Mouse (Mus musculus) C3H10T1/2 (cell line): ENCODE results near the gene Tapbp. TPM values are rescaled to one million over a fixed set of nuclear protein-coding genes. Genes with fewer than 3 reads are reported as not detected.

ENCODE experiments used
- polyA plus RNA-seq, 2 experiments: library from polyadenylated mRNA; unstranded; fragments of >200 nt; fragmentation: generic; extraction: Trizol; gene quantifications; one replicate each; pipeline ENCODE4 v1.2.1; 2012; ENCODE audit warnings: missing spikeins in 2 of 2

The Tapbp gene
- polyA plus RNA-seq, result 100 to 1,000 TPM in 1 of 2 experiments, 10 to 100 TPM in 1; 39.2 to 255 TPM

GRCm38 (mm10) chr17:33915671-33916250, at the start of gene Tapbp, which contains the start of gene Zbtb22:
TSS of gene Tapbp (plus strand) at chr17:33915899.
TSS of gene Zbtb22 (plus strand) at chr17:33915904.

GRCm38 (mm10) chr17:33873537-33873936, 42.2 kb upstream of the Tapbp start, which contains the start of gene Gm7029:
TSS of gene Gm7029 (plus strand) at chr17:33873837.

GRCm38 (mm10) chr17:33890533-33891059, 25.1 kb upstream of the Tapbp start, which contains the start of gene Kifc1:
TSS of gene Kifc1 (minus strand) at chr17:33890661.

GRCm38 (mm10) chr17:33904835-33905234, 10.9 kb upstream of the Tapbp start, which contains the start of gene Platr17:
TSS of gene Platr17 (plus strand) at chr17:33905135.

GRCm38 (mm10) chr17:33909077-33909868, 6.4 kb upstream of the Tapbp start, which contains the start of gene Daxx:
TSS of gene Daxx (plus strand) at chr17:33909414.

GRCm38 (mm10) chr17:33929371-33930279, 13.9 kb downstream of the Tapbp start, which contains the start of gene Rgl2:
TSS of gene Rgl2 (plus strand) at chr17:33929543.

GRCm38 (mm10) chr17:33940206-33940805, 24.6 kb downstream of the Tapbp start, which contains the start of the genes Pfdn6 and Wdr46:
TSS of gene Pfdn6 (minus strand) at chr17:33940343.
TSS of gene Wdr46 (plus strand) at chr17:33940660.

GRCm38 (mm10) chr17:33951021-33951946, 35.6 kb downstream of the Tapbp start, which contains the start of gene B3galt4:
TSS of gene B3galt4 (minus strand) at chr17:33951488.

GRCm38 (mm10) chr17:33955555-33956214, 40.0 kb downstream of the Tapbp start, which contains the start of the genes Vps52 and Rps18:
TSS of gene Vps52 (plus strand) at chr17:33955812.
TSS of gene Rps18 (minus strand) at chr17:33956001.

Other genes starting within 250 kb of the Tapbp start
- gene Hnrnpm, start 229.0 kb upstream of the Tapbp start, polyA plus RNA-seq, result 100 to 1,000 TPM in 1 of 2 experiments, 10 to 100 TPM in 1; 27.5 to 115 TPM
- 10 to 100 TPM; 40.8 to 81.8 TPM for gene March2, start 197.2 kb upstream of the Tapbp start, polyA plus RNA-seq
- gene Rab11b, start 155.4 kb upstream of the Tapbp start, polyA plus RNA-seq, result 100 to 1,000 TPM in 1 of 2 experiments, 10 to 100 TPM in 1; 96.4 to 219 TPM
- gene Angptl4, start 134.1 kb upstream of the Tapbp start, polyA plus RNA-seq, result 100 to 1,000 TPM in 1 of 2 experiments, 10 to 100 TPM in 1; 32.8 to 266 TPM
- 1 to 10 TPM; 1.0 to 4.9 TPM for gene Kank3, start 105.4 kb upstream of the Tapbp start, polyA plus RNA-seq
- over 10,000 TPM; 10,760 to 16,218 TPM for gene Rps28, start 91.3 kb upstream of the Tapbp start, polyA plus RNA-seq
- 100 to 1,000 TPM; 479 to 931 TPM for gene Ndufa7, start 91.3 kb upstream of the Tapbp start, polyA plus RNA-seq
- gene Cd320, start 72.8 kb upstream of the Tapbp start, polyA plus RNA-seq, result 100 to 1,000 TPM in 1 of 2 experiments, 10 to 100 TPM in 1; 81.6 to 103 TPM
- gene Gm7029, start 42.1 kb upstream of the Tapbp start, polyA plus RNA-seq, result not detected
- 10 to 100 TPM; 39.2 to 77.3 TPM for gene Kifc1, start 25.2 kb upstream of the Tapbp start, polyA plus RNA-seq
- under 1 TPM in 1 of 2 experiments, not detected in 1; 0.06 TPM for gene Platr17, start 10.8 kb upstream of the Tapbp start, polyA plus RNA-seq
- gene Daxx, start 6.5 kb upstream of the Tapbp start, polyA plus RNA-seq, result 10 to 100 TPM; 13.4 to 31.0 TPM
- gene Zbtb22, start within 50 bp of the Tapbp start, polyA plus RNA-seq, result 10 to 100 TPM; 20.9 to 42.1 TPM
- 10 to 100 TPM; 19.9 to 40.0 TPM for gene Rgl2, start 13.6 kb downstream of the Tapbp start, polyA plus RNA-seq
- 100 to 1,000 TPM; 122 to 253 TPM for gene Pfdn6, start 24.4 kb downstream of the Tapbp start, polyA plus RNA-seq
- gene Wdr46, start 24.8 kb downstream of the Tapbp start, polyA plus RNA-seq, result 10 to 100 TPM; 25.4 to 28.0 TPM
- 1 to 10 TPM in 1 of 2 experiments, under 1 TPM in 1; 0.66 to 1.2 TPM for gene B3galt4, start 35.6 kb downstream of the Tapbp start, polyA plus RNA-seq
- gene Vps52, start 39.9 kb downstream of the Tapbp start, polyA plus RNA-seq, result 10 to 100 TPM; 20.0 to 36.5 TPM
- 100 to 1,000 TPM; 437 to 511 TPM for gene Rps18, start 40.1 kb downstream of the Tapbp start, polyA plus RNA-seq
- 10 to 100 TPM in 1 of 2 experiments, 1 to 10 TPM in 1; 4.9 to 16.7 TPM for gene H2-K1, start 84.4 kb downstream of the Tapbp start, polyA plus RNA-seq
- gene Ring1, start 108.8 kb downstream of the Tapbp start, polyA plus RNA-seq, result 10 to 100 TPM; 21.3 to 55.6 TPM
- gene H2-Ke6, start 112.2 kb downstream of the Tapbp start, polyA plus RNA-seq, result 10 to 100 TPM; 28.3 to 67.1 TPM
- 100 to 1,000 TPM; 129 to 161 TPM for gene Slc39a7, start 115.8 kb downstream of the Tapbp start, polyA plus RNA-seq
- gene Rxrb, start 115.9 kb downstream of the Tapbp start, polyA plus RNA-seq, result 10 to 100 TPM; 41.4 to 60.6 TPM
- gene Col11a2, start 123.5 kb downstream of the Tapbp start, polyA plus RNA-seq, result 1 to 10 TPM in 1 of 2 experiments, under 1 TPM in 1; 0.06 to 3.6 TPM
- gene H2-Oa, start 176.4 kb downstream of the Tapbp start, polyA plus RNA-seq, result not detected
- 10 to 100 TPM in 1 of 2 experiments, 1 to 10 TPM in 1; 5.1 to 26.0 TPM for gene H2-DMa, start 203.6 kb downstream of the Tapbp start, polyA plus RNA-seq
- 100 to 1,000 TPM in 1 of 2 experiments, 10 to 100 TPM in 1; 56.1 to 145 TPM for gene Brd2, start 206.7 kb downstream of the Tapbp start, polyA plus RNA-seq
- gene H2-DMb2, start 227.4 kb downstream of the Tapbp start, polyA plus RNA-seq, result under 1 TPM; 0.04 to 0.47 TPM
- gene H2-DMb1, start 237.2 kb downstream of the Tapbp start, polyA plus RNA-seq, result under 1 TPM; 0.12 to 0.91 TPM